Mouse (Mus musculus): ENCODE data around the gene Creb3l1.

The Creb3l1 gene

DNA sequence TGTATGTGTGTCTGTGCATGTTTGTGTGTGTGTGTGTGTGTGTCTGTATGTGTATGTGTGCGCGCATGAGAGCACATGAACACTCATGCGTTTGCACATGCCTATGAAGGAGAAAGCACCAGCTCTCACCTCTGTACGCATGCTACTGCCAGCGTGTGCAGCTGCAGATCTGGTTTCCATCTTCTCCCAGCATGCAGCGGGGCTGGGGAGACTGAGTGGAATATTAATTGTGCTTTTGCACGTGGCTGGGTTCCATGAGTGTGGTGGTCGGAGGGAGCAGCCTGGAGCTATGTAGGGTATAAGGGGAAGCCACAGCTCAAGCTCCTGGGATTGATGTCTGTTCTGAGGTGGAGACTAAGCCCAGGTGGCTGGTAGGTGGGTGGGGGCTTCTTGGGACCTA, 6.3 kb upstream of the Creb3l1 start:
- DNase-seq (ENCODE audit: low spot score in 2 of 2): no peak

DNA sequence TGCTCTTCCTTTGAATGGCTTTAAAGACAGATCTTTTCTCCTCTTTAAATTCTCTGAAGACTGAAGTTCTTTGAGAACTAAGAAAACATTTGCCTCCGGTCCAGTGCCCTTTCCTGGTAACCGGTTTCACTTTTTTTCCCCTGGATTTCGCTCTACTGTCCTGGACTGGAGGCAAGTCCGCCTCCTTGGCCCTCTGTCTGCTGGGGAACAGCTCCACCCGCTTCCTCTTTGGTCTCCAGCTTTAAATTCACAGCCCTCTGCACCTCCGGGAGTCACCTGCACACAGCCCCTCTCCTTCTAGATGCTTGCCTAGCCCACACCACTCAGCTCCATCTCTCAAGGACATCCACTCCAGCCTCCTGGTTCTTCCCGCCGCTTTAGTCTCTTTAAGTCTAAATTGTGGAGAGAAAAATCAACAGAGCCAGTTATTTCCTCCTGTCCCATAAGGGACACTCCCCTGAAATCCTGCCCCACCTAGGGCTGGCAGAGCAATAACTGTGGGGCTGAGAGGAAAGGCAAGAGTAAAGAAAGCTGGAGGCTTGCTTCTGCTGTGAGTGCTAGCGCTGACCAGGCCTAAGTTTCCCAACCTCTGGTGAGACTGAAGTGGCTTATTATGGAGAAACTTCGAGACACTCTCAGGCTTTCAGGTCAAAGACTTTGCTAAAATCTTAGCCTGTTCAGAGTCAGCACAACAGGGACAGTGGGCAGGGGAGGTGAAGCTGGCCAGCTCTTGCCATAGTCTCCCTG, 5.3 kb upstream of the Creb3l1 start:
- no peak for DNase-seq (ENCODE audit: low spot score in 2 of 2)

DNA sequence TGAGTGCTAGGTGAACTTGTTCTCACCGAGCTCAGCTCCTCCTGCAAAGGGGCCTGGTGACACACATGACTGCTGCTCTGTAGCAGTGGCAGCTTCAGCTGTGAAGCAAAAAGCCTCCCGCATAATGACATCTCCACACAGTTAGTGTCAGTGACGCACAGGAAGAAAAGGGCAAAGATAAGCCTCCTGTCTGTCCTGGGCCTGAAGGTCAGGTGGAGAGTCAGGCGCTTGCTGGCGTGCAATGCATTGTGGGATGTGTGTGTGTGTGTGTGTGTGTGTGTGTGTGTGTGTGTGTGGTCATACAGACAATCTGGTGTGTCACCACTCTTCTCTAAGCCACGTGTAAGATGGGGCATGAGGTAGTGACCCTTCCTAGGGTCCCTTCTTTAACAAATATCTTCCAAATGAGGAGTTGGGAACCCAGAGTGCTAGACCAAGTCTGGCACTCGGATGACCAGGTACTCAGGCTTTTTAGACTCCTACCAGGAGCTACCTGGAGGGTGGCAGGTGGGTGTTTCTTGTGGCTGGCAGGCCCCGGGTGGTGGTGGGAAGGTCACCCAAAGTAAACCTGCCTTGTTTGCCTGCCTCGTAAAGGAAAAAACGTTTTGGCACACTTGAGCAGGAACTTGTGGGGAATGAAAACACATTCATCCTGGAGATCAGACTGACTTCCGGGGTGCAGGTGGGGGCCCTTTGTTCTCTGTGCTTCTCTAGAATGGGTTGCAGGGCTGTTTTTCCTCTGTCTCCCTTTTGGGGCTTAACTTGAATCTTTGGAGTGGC, 3.7 kb upstream of the Creb3l1 start:
- no peak for DNase-seq (ENCODE audit: low spot score in 2 of 2)

DNA sequence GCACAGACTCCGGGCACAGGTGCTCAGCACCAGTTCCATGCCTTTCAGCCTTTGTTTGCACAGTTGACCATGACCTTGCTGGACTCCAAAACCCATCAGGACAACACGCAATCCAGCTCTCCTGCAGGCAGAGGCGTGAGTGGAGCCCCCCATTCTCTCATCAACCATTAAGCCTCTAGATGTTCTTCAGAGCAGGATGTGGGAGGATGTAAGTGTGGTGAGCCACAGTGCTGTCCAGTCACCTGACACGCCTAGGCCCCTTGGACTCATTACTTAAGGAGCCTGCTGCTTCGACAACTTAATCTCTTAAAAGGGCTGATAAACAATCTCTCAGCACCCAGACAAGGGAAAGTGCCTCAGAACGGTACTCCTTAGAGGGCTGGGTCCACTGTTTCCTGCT, 1.7 kb upstream of the Creb3l1 start:
- DNase-seq (ENCODE audit: low spot score in 2 of 2): no peak

GRCm38 (mm10) chr2:92025202-92025601, 900 bp upstream of the Creb3l1 start:
- DNase-seq (ENCODE audit: low spot score in 2 of 2): no peak

GRCm38 (mm10) chr2:92023362-92024273, 684 bp downstream of the Creb3l1 start:
- DNase-seq (ENCODE audit: low spot score in 2 of 2): peak; percentile 34 to 38

GRCm38 (mm10) chr2:92020676-92021265, 3.5 kb downstream of the Creb3l1 start:
- DNase-seq (ENCODE audit: low spot score in 2 of 2): no peak

DNA sequence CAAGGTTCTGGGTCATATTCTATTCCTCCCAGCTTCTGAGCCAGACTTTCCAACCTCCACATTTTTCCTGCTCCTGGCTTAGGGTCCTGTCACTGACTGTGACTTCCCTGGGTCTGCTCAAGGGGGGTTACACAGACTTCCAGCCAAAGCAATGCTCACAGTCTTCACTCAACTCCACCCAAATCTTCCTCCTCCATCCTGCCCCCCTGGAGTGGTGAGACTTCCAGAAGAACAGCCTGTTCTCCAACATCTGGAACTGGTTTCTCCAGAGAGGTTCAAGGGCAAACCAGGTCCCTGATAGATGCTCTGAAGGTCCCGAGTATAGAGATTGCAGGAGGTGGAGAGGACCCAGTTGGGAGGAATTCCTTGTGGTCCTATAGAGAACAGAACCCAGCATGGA, 6.9 kb downstream of the Creb3l1 start:
- DNase-seq (ENCODE audit: low spot score in 2 of 2): no peak

DNA sequence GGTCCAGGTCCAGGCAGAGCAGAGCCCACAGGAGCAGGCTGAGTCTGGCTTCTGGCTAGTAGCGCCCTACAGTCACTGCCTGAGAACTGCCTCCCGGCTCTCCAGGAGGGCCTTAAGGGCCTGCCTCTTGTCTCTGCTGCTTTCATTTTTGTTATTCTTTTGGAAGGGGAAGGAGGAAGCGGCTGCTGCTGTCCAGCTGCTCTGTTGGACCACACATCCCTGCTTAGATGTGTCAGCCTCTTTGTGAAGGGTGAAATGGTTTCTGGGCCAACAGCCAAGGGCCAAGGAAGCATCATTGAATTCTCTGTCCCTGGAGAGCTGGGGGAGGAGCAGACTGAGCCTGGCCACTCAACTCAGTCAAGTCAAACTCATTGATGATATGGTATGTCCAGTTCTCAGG, 7.3 kb downstream of the Creb3l1 start:
- DNase-seq (ENCODE audit: low spot score in 2 of 2): peak; percentile 24 to 74

DNA sequence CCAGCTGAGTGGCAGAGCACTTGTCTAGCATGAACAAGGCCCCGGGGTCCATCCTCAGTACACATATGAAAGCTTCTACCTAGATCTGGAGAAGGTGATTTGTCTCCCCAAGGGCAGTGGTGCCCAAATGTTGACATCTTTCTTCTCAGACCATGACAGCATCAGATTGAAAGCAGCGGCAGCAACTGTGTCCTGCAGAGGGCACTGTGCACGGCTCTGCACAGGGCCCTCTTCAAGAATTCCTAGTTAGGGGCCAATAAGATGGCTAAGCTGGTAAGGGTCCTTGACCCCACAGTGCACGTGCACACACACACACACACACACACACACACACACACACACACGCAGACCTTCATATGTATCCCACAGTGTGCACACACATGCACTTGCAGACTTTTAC, 9.4 kb downstream of the Creb3l1 start:
- no peak for DNase-seq (ENCODE audit: low spot score in 2 of 2)

- DNase-seq (ENCODE audit: low spot score in 2 of 2): no peak
Measured at GRCm38 (mm10) chr2:92014248-92014647, 10.1 kb downstream of the Creb3l1 start.

- no peak for DNase-seq (ENCODE audit: low spot score in 2 of 2)
Measured at GRCm38 (mm10) chr2:92012768-92013445, 11.4 kb downstream of the Creb3l1 start.

DNA sequence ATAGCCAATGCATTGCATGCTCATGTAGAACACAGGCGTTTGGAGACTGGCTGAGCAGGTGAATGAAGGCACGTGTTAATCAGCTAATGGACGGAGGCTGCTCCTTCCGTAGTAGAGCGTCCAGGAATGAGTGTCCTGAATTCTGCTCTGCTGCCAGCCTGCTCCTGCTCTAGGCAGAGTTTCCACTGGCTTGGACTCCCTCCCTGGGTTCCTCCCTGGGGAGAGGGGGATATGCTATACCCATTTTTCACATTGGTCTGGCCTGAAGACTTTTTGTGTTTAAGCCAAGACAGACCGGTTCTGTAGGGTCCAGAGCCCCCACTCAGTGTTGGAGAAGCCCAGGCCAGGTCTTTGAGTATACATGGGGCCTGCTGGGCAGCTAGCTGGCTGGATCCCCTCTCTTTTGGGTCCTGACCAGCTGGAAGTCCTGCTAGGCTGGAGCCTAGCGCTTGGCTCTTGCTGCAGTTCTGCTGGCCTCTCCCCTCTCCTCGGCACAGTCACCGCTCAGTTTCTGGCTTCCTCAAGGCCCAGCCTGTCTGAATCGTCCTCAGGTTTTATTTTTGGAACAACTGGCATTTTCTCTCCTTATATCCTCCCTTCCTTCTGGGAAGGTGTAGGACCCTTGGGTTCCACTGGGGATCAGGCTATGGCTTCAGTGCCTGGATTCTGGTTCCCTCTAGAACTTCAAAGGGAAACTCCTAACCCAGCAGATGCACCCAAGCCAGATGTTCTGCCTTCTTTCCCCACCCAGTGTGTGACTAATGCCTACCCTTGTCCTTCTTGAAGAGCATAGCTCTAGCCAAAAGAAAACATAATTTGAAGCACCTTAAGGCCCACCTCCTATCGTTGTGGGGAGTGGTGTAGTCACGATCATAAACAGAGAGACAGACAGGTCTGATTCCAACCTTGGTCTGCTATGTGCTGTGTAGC, 12.6 kb downstream of the Creb3l1 start:
- no peak for DNase-seq (ENCODE audit: low spot score in 2 of 2)

DNA sequence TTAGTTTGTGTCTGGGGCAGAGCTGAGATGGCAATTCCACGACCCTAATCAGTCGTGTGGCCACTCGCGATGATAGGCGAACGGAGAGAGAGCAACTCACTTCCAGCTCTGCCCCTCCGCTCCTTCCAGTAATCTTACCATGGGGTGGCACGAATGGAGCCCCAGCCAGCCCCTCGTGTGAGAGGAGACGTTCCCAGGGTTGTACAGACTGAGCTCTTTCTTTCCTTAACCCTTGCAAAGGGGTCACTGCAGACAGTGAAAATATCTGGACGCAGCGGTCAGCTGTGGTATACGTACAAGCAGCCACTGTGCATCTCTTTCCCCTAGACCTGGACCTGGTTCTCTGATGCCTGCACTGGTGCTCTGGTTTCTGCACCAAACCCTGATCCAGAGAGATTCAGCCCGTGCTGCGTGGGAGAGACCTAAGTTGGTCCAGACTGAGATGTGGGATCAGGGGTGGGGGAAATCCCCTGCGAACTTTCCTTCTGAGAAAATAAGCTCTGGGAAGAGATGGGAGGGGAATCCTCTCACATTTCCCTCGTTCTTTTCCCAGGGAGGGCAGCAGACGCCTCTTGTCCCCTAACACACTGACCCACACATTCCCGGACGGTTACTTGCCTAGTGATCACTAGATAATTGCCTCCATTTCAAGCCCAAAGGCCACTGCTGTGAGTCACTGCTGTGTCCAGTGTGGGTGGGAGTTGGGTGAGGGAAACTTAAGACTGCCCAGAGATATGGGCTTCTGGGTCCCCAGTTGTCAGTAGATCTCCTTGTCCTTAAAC, 15.5 kb downstream of the Creb3l1 start:
- no peak for DNase-seq (ENCODE audit: low spot score in 2 of 2)

- DNase-seq (ENCODE audit: low spot score in 2 of 2): peak; percentile 81 to 95
Measured at GRCm38 (mm10) chr2:92007933-92008622, 16.2 kb downstream of the Creb3l1 start.

DNA sequence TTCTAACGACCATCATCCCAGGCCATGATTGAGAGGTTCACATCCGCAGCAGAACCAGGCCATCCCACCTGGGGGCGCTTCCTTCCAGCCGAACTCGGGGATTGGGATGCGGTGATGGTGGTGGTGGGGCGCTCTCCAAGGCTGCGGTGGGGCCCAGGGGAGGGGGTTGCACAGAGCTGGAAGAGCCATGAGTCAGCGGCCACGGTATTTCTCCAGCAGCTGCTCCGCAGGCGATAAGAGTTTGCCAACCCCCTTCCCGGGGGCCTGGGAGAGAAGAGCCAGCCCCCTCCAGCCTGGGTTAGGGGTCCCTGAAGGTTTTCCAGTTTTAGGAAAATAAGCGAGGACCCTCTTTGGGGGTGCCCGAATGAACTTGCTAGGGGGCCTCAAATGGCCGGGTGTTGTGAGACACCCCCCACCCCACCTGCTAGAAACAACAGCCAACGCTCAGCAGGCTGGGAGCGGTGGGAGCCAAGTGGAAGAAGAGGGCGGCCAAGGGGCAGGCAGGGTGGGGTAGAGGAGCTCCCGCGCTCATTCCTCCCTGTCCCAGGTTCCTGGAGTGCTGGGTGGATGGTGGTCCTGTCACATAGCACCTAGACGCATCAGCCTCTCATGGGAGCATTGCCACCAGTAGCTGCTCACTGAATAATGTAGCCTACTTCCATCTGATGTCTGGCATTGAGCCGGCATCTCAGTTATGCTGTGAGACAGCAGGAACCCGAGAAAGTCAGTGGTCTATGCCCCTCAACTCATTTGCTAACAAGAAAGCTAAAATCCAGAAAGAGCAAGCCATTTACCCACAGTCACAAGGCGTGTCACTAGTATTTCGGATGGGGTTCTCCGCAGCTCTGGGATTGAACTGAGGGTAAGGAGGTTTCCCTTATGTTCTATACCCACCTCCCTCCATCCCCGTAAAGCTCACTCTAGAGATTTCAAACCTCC, 17.1 kb downstream of the Creb3l1 start:
- DNase-seq (ENCODE audit: low spot score in 2 of 2): peak; percentile 56 to 75

GRCm38 (mm10) chr2:92006491-92006890, 17.8 kb downstream of the Creb3l1 start:
- DNase-seq (ENCODE audit: low spot score in 2 of 2): no peak

GRCm38 (mm10) chr2:92004617-92005016, 19.7 kb downstream of the Creb3l1 start:
- no peak for DNase-seq (ENCODE audit: low spot score in 2 of 2)

Data from cerebellum, postnatal 4 days (tissue).